Mouse (Mus musculus) heart, postnatal 0 days (tissue): ENCODE measurements around the gene Hectd1. TPM values are rescaled to one million over a fixed set of nuclear protein-coding genes. Genes with fewer than 3 reads are reported as not detected.

Experiments used
- ATAC-seq: fragments of 200-750 bp; cut with Nextera tagmentation; 2 replicates; pipeline ENCODE4 v1.8.0; 2017; ENCODE audit warnings: low read depth, moderate number of reproducible peaks, moderate library complexity; ENCODE audit not compliant: insufficient read depth
- DNase-seq: peaks from one replicate; pipeline ENCODE4 v3.0.0-alpha.2; 2016; ENCODE audit warnings: low spot score
- H3K27ac ChIP-seq: fragments of 300-500 bp; sonication (generic); 2 replicates; pipeline ENCODE4 v1.5.1; 2014; ENCODE audit warnings: low read depth, mild to moderate bottlenecking
- H3K27me3 ChIP-seq: fragments of 300-500 bp; sonication (generic); 2 replicates; pipeline ENCODE4 v1.6.1; 2014; ENCODE audit warnings: low read length, mixed read lengths; ENCODE audit not compliant: control insufficient read depth, insufficient read depth
- H3K36me3 ChIP-seq: fragments of 300-500 bp; sonication (generic); replicated peaks from 2 replicates; pipeline ENCODE4 v1.6.1; 2014; ENCODE audit warnings: low read length, mixed read lengths; ENCODE audit not compliant: control insufficient read depth, insufficient read depth
- H3K4me1 ChIP-seq: fragments of 300-500 bp; sonication (generic); 2 replicates; pipeline ENCODE4 v1.6.1; 2014; ENCODE audit warnings: antibody characterized with exemption; ENCODE audit not compliant: control insufficient read depth, insufficient read depth
- H3K4me2 ChIP-seq: fragments of 300-500 bp; sonication (generic); 2 replicates; pipeline ENCODE4 v1.6.1; 2014; ENCODE audit warnings: low read depth, mild to moderate bottlenecking, low read length, moderate library complexity
- H3K4me3 ChIP-seq: fragments of 300-500 bp; sonication (generic); 2 replicates; pipeline ENCODE4 v1.5.1; 2014; ENCODE audit warnings: low read depth, low read length
- H3K9ac ChIP-seq: fragments of 300-500 bp; sonication (generic); replicated peaks from 2 replicates; pipeline ENCODE4 v1.6.1; 2014; ENCODE audit warnings: low read depth, low read length, mixed read lengths
- H3K9me3 ChIP-seq: fragments of 300-500 bp; sonication (generic); replicated peaks from 2 replicates; pipeline ENCODE4 v1.6.1; 2016; ENCODE audit warnings: low read length; ENCODE audit not compliant: control insufficient read depth
- CTCF ChIP-seq: IDR thresholded peaks from 2 replicates; pipeline ENCODE4 v1.5.1; 2016; ENCODE audit warnings: antibody characterized with exemption, control low read depth, low read depth
- EP300 ChIP-seq: IDR thresholded peaks from 2 replicates; pipeline ENCODE4 v1.6.1; 2016; ENCODE audit warnings: antibody characterized with exemption, low read depth
- WGBS: fragments of 180-500 bp; shearing (Covaris S2); extraction: QIAGEN DNeasy Blood & Tissue Kit; methylation state at CpG from one replicate; pipeline ENCODE4 v1.1.7; 2014; 5-methylcytosine and 5-hydroxymethylcytosine counted together
- polyA plus RNA-seq: library from polyadenylated mRNA; unstranded; fragments of >200 nt; fragmentation: Nextera tagmentation; extraction: Ambion mirVana; gene quantifications from 2 replicates; pipeline ENCODE4 v1.2.1, GENCODE M21; 2015
- total RNA-seq: library from RNA; depleted of rRNA; stranded (reverse); fragments of >200 nt; gene quantifications from 2 replicates; pipeline ENCODE4 v1.2.3, GENCODE M21; 2014; ENCODE audit warnings: low replicate concordance

The Hectd1 gene
- total and polyA plus RNA-seq, 2 experiments from 2014 or later, result 27.1 to 71.1 TPM

DNA sequence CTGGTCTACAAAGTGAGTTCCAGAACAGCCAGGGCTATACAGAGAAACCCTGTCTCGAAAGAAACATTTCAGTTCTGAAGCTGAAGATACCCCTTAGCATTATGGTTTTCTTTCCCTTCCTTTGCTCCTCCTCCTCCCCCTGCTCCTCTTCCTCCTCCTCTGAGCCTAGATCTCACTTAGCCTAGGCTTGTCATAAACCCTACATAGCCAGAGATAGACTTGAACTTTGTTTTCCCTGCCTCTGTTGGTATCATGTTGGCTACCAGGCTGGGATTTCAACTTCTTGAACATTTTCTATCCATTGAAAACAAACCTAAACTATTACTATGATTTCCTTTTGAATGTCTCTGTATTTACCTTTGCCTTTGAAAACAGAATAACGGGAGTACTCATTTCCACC is 26.5 kb upstream of the Hectd1 start:
- Histone ChIP-seq H3K4me1 (no peaks in the 10 kb centered on the region), H3K9me3 (no peaks in the 10 kb centered on the region), H3K27me3 (no peaks in the 10 kb centered on the region), H3K4me3 (no peak overlapping the region), H3K27ac (no peak overlapping the region), H3K4me2 (no peak overlapping the region), H3K36me3 (no peaks in the 10 kb centered on the region), H3K9ac (no peak overlapping the region)
- TF ChIP-seq CTCF, result no peak
- TF ChIP-seq EP300, result no peak
- ATAC-seq (no peak), DNase-seq (no peak)
- 90% methylated on average over 2 of the region's 2 CpGs for WGBS

DNA sequence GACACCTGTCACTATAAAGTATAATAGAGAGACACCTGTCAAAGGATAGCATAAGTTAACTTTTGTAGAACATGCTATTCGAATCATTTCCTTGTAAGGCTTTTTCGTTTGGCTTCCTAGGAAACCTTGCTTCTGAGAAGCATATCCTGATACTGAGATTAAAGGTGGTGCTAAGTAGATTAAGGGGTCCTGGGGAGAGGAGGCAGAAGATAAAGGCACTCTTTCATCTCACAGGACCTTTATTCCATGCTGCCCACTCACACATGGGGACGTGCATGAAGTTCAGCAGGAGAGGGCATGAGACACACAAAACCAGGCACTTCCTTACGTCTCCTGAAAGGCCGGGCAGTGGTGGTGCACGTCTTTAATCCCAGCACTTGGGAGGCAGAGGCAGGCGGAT is 26.1 kb upstream of the Hectd1 start:
- H3K4me3 ChIP-seq, result no peak overlapping the region
- no peaks in the 10 kb centered on the region for H3K9me3 ChIP-seq
- H3K27me3 ChIP-seq, result no peaks in the 10 kb centered on the region
- whole genome bisulfite sequencing, result 63% methylated on average over 7 of the region's 7 CpGs
- no peaks in the 10 kb centered on the region for H3K36me3 ChIP-seq
- H3K4me1 ChIP-seq, result no peaks in the 10 kb centered on the region
- ATAC-seq (no peak), DNase-seq (no peak)
- H3K9ac ChIP-seq, result no peak overlapping the region
- no peak overlapping the region for H3K4me2 ChIP-seq
- H3K27ac ChIP-seq, result no peak overlapping the region
- TF ChIP-seq CTCF (no peak), EP300 (no peak)

GRCm38 (mm10) chr12:51851617-51852016 is 22.3 kb upstream of the Hectd1 start:
- Histone ChIP-seq H3K27me3 (no peaks in the 10 kb centered on the region), H3K9ac (no peak overlapping the region), H3K4me1 (no peaks in the 10 kb centered on the region), H3K4me2 (no peak overlapping the region), H3K27ac (no peak overlapping the region), H3K4me3 (no peak overlapping the region), H3K9me3 (no peaks in the 10 kb centered on the region), H3K36me3 (no peaks in the 10 kb centered on the region)
- no peak for TF ChIP-seq CTCF
- TF ChIP-seq EP300, result no peak
- ATAC-seq (no peak), DNase-seq (no peak)
- WGBS, result 66% methylated on average over 4 of the region's 4 CpGs

- no peak for DNase-seq
- ATAC-seq, result no peak
- H3K27ac ChIP-seq, result no peak overlapping the region
- H3K36me3 ChIP-seq, result no peaks in the 10 kb centered on the region
- H3K9ac ChIP-seq, result no peak overlapping the region
- H3K27me3 ChIP-seq, result no peaks in the 10 kb centered on the region
- no peaks in the 10 kb centered on the region for H3K9me3 ChIP-seq
- no peak overlapping the region for H3K4me2 ChIP-seq
- no peak for TF ChIP-seq EP300
- TF ChIP-seq CTCF, result no peak
- H3K4me1 ChIP-seq, result no peaks in the 10 kb centered on the region
- WGBS, result 82% methylated on average over 3 of the region's 3 CpGs
- H3K4me3 ChIP-seq, result no peak overlapping the region
These were observed 21.8 kb upstream of the Hectd1 start for GRCm38 (mm10) chr12:51851155-51851554.

- TF ChIP-seq EP300 (no peak), CTCF (no peak)
- no peak for DNase-seq
- 85% methylated on average over 4 of the region's 4 CpGs for WGBS
- no peak for ATAC-seq
- Histone ChIP-seq H3K27me3 (no peaks in the 10 kb centered on the region), H3K4me3 (no peak overlapping the region), H3K27ac (no peak overlapping the region), H3K36me3 (no peaks in the 10 kb centered on the region), H3K4me1 (no peaks in the 10 kb centered on the region), H3K9ac (no peak overlapping the region), H3K4me2 (no peak overlapping the region), H3K9me3 (no peaks in the 10 kb centered on the region)
These were observed 21.0 kb upstream of the Hectd1 start for GRCm38 (mm10) chr12:51850339-51850738.

GRCm38 (mm10) chr12:51849902-51850301 is 20.6 kb upstream of the Hectd1 start:
- WGBS, result 71% methylated on average over 2 of the region's 2 CpGs
- Histone ChIP-seq H3K4me1 (no peaks in the 10 kb centered on the region), H3K27me3 (no peaks in the 10 kb centered on the region), H3K4me2 (no peak overlapping the region), H3K36me3 (no peaks in the 10 kb centered on the region), H3K27ac (no peak overlapping the region), H3K9ac (no peak overlapping the region), H3K9me3 (no peaks in the 10 kb centered on the region), H3K4me3 (no peak overlapping the region)
- no peak for ATAC-seq
- TF ChIP-seq CTCF (no peak), EP300 (no peak)
- no peak for DNase-seq
